9 mouse cellular contexts compared by ENCODE assay signal in the genomic region with DNA sequence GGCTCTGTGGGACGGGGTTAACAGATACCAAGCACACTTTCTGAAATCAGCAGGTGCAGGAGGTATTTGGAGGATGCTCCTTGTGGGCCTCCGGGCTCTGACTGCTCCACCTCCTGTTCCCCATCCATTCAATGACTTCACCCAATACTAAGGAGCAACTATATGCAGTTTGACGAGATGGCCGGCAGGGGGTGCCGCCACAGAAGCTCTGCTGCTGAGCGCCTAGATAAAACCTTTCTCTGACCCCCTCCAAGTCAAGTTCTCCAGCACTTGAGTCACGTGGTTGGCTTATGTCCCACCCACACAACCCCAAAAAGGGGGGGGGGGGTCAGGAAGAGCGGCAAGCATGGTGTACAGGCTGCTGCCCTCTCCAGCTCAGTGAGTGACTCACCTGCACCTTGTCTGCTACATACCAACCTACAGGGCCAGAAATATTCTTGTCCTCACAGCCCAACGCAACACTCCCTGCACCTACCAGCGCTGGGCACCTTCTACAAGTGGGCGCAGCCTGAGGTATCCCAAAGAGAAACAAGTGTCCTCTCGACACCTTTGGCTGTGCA. TPM values are rescaled to one million over a fixed set of nuclear protein-coding genes. Genes with fewer than 3 reads are reported as not detected.
A peak's percentile ranks its signal among the peaks of the same experiment; 100 is the strongest.
DNase-seq lines count a peak whose midpoint lies in the region; ATAC-seq and TF ChIP-seq lines count a peak whose summit lies in the region.
"Had no signal": no experiment of that assay in that cellular context is flagged by ENCODE, and none has a peak within 500 bp of the region (broad histone marks: within the 10 kb centered on the region; RNA-seq: fewer than 3 reads in every experiment).

No protein-coding gene starts in this region.

- H3K4me3 ChIP-seq in intestine, embryonic 14.5 days (ENCODE audit: low read depth, low read length): no peak overlapping the region
- no peak overlapping the region for H3K4me3 ChIP-seq in intestine, embryonic 15.5 days (replicated peaks)
- no peak overlapping the region for H3K4me3 ChIP-seq in lung, postnatal 0 days (ENCODE audit: low read depth, low read length)
- H3K4me3 ChIP-seq: lung, embryonic 15.5 days had no signal

- peak; percentile 75 for TF ChIP-seq CTCF in lung, postnatal 0 days (IDR thresholded peaks at IDR 0.05)

- H3K9ac ChIP-seq in intestine, embryonic 14.5 days (ENCODE audit: low read length): no peak overlapping the region
- H3K9ac ChIP-seq in intestine, embryonic 15.5 days: no peak overlapping the region
- H3K9ac ChIP-seq in lung, postnatal 0 days (replicated peaks; ENCODE audit: low read depth): no peak overlapping the region
- H3K9ac ChIP-seq: lung, embryonic 15.5 days had no signal

- H3K27ac ChIP-seq in intestine, embryonic 14.5 days (ENCODE audit: low read depth): no peak overlapping the region
- H3K27ac ChIP-seq in intestine, embryonic 15.5 days: no peak overlapping the region
- H3K27ac ChIP-seq in lung, postnatal 0 days (ENCODE audit: low read length): no peak overlapping the region
- H3K27ac ChIP-seq: lung, embryonic 15.5 days had no signal

- no peak for DNase-seq in intestine, embryonic 14.5 days (ENCODE audit: low spot score)
- DNase-seq in B cell, adult 2 months: peak; percentile 2 to 9
- peak; percentile 42 for DNase-seq in WW6 (ENCODE audit: low read depth, low spot score)
- DNase-seq in embryo, embryonic 11.5 days (ENCODE audit: low read depth, low spot score): peak; percentile 24
- DNase-seq in lung, postnatal 0 days (ENCODE audit: low spot score): peak; percentile 82
- peak; percentile 67 for DNase-seq in thymus, postnatal 4 days
- no peak for DNase-seq in frontal cortex, adult 2 months (ENCODE audit: extremely low spot score in 1 of 2, low spot score in 1 of 2)

- no peak for TF ChIP-seq EP300 in lung, postnatal 0 days (IDR thresholded peaks at IDR 0.05)

- WGBS in intestine, embryonic 14.5 days: 35% methylated on average over 12 of the region's 12 CpGs
- WGBS in intestine, embryonic 15.5 days: 39% methylated on average over 12 of the region's 12 CpGs
- 23% methylated on average over 12 of the region's 12 CpGs for WGBS in lung, postnatal 0 days

- no peaks in the 10 kb centered on the region for H3K36me3 ChIP-seq in intestine, embryonic 14.5 days (ENCODE audit: control insufficient read depth, insufficient read depth, low read length)
- no peaks in the 10 kb centered on the region for H3K36me3 ChIP-seq in intestine, embryonic 15.5 days
- no peaks in the 10 kb centered on the region for H3K36me3 ChIP-seq in lung, postnatal 0 days (ENCODE audit: insufficient read depth, low read length)
- H3K36me3 ChIP-seq: lung, embryonic 15.5 days had no signal

- H3K4me2 ChIP-seq in intestine, embryonic 14.5 days (ENCODE audit: low read length): no peak overlapping the region
- H3K4me2 ChIP-seq in intestine, embryonic 15.5 days (replicated peaks): no peak overlapping the region
- H3K4me2 ChIP-seq in lung, postnatal 0 days (replicated peaks; ENCODE audit: low read depth, low read length): no peak overlapping the region
- H3K4me2 ChIP-seq: lung, embryonic 15.5 days had no signal

- ATAC-seq in intestine, embryonic 14.5 days (replicated peaks; ENCODE audit: low FRiP score, low TSS enrichment, low read depth): peak; percentile 35; the same call in 1 of the 2 replicates
- ATAC-seq in intestine, embryonic 15.5 days: no peak
- peak; percentile 63 for ATAC-seq in lung, postnatal 0 days

- H3K27me3 ChIP-seq in intestine, embryonic 14.5 days (replicated peaks; ENCODE audit: control insufficient read depth, insufficient read depth, low read length): no peaks in the 10 kb centered on the region
- H3K27me3 ChIP-seq in intestine, embryonic 15.5 days (replicated peaks): no peaks in the 10 kb centered on the region
- H3K27me3 ChIP-seq in lung, postnatal 0 days (replicated peaks; ENCODE audit: insufficient read depth, low read length): no peaks in the 10 kb centered on the region
- H3K27me3 ChIP-seq: lung, embryonic 15.5 days had no signal

- no peaks in the 10 kb centered on the region for H3K9me3 ChIP-seq in intestine, embryonic 14.5 days (ENCODE audit: control insufficient read depth, low read length)
- H3K9me3 ChIP-seq in intestine, embryonic 15.5 days: no peaks in the 10 kb centered on the region
- H3K9me3 ChIP-seq in lung, postnatal 0 days (ENCODE audit: low read length): no peaks in the 10 kb centered on the region
- H3K9me3 ChIP-seq: lung, embryonic 15.5 days had no signal

- H3K4me1 ChIP-seq in intestine, embryonic 14.5 days (replicated peaks; ENCODE audit: control insufficient read depth, insufficient read depth, low read length): peaks cover 18% of the 10 kb centered on the region
- H3K4me1 ChIP-seq in intestine, embryonic 15.5 days (replicated peaks): peaks cover 16% of the 10 kb centered on the region; the same call in 1 of the 2 replicates
- H3K4me1 ChIP-seq in lung, postnatal 0 days (ENCODE audit: insufficient read depth, low read depth, low read length): no peaks in the 10 kb centered on the region; the same call in 1 of the 2 replicates

RNA-seq across cellular contexts. Expression of a gene that starts 40.5 kb away (rescaled TPM):
- polyA plus RNA-seq in intestine, embryonic 14.5 days (2014; fragmentation: Nextera tagmentation; extraction: Ambion mirVana): 3.5 and 3.9 TPM in 2 replicates
- polyA plus RNA-seq in intestine, embryonic 15.5 days (2015; fragmentation: Nextera tagmentation; extraction: Ambion mirVana): 2.5 and 2.7 TPM in 2 replicates
- polyA plus RNA-seq in lung, postnatal 0 days (2015; fragmentation: Nextera tagmentation; extraction: Ambion mirVana): 5.0 and 5.6 TPM in 2 replicates
- polyA plus RNA-seq in frontal cortex, adult 2 months (2012; rRNA removed): 150 and 161 TPM in 2 replicates

Comparison
In these comparisons a context has a peak if more than half of its experiments do, and no peak if none do; other contexts are left out.
1. DNase-seq: peak in B cell, adult 2 months (2 of 2), WW6 (single experiment), embryo, embryonic 11.5 days (single experiment), lung, postnatal 0 days (single experiment) and thymus, postnatal 4 days (single experiment); none in intestine, embryonic 14.5 days (single experiment) and frontal cortex, adult 2 months (0 of 2).
2. RNA of a gene that starts 40.5 kb away (polyA plus RNA-seq): 150 to 161 TPM in frontal cortex, adult 2 months; 5.0 to 5.6 TPM in lung, postnatal 0 days, 3.5 to 3.9 TPM in intestine, embryonic 14.5 days and 2.5 to 2.7 TPM in intestine, embryonic 15.5 days; every median in the first group is over 10 times any median in the second.